Mouse (Mus musculus) ES-Bruce4 (cell line): ENCODE measurements around the gene Rora.

Source experiments
- CTCF ChIP-seq: IDR thresholded peaks from one replicate; pipeline ENCODE4 v1.8.1; 2011; ENCODE audit warnings: low read depth, low read length
- EP300 ChIP-seq: IDR thresholded peaks from 2 replicates; pipeline ENCODE4 v1.6.1; 2011; ENCODE audit warnings: low read depth, low read length; ENCODE audit not compliant: insufficient read depth
- POLR2A ChIP-seq: IDR thresholded peaks from one replicate; pipeline ENCODE4 v1.8.1; 2011; ENCODE audit warnings: low read length; ENCODE audit not compliant: insufficient read depth

DNA sequence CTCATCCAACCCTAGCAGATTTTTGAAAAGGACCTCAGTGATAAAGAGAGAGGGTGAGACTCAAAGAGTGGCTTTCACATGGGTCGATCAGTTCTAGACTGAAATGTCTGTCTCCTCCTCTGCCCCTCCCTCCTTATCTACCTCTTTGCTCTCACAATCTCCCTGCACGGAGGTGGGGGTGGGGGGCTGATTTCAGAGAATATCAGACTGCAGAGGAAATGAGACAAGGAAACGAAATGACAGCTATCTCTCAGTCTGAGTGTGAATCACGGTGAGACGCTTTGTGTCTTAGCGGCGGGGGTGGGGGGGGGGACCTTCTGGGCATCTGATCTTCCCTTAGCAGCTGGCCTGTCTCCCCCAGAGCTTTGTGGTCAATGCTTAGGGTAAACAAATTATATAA lies 419.7 kb downstream of the Rora start:
- no peak for TF ChIP-seq POLR2A
- no peak for TF ChIP-seq CTCF
- TF ChIP-seq EP300: no peak
